ENCODE assay signal across 18 mouse cellular contexts in genomic region chr11:5795290-5795689, GRCm38 (mm10). TPM values are rescaled to one million over a fixed set of nuclear protein-coding genes. Genes with fewer than 3 reads are reported as not detected.
DNase-seq lines count a peak whose midpoint lies in the region; ATAC-seq and TF ChIP-seq lines count a peak whose summit lies in the region.
"Had no signal": no experiment of that assay in that cellular context is flagged by ENCODE, and none has a peak within 500 bp of the region (broad histone marks: within the 10 kb centered on the region; RNA-seq: fewer than 3 reads in every experiment).

No protein-coding gene starts in this region.

- no peak overlapping the region for H3K4me2 ChIP-seq in forebrain, embryonic 11.5 days (ENCODE audit: low read depth, low read length, severe bottlenecking)
- no peak overlapping the region for H3K4me2 ChIP-seq in heart, embryonic 11.5 days
- no peak overlapping the region for H3K4me2 ChIP-seq in heart, embryonic 16.5 days (ENCODE audit: low read depth, low read length)
- H3K4me2 ChIP-seq: embryonic facial prominence, embryonic 15.5 days; hindbrain, embryonic 15.5 days; liver, embryonic 15.5 days; midbrain, embryonic 11.5 days had no signal

- H3K79me3 ChIP-seq in C2C12 (ENCODE audit: low read depth) = no peaks in the 10 kb centered on the region

- H3K9me3 ChIP-seq in forebrain, embryonic 11.5 days (ENCODE audit: control insufficient read depth, low read length) = no peaks in the 10 kb centered on the region
- no peaks in the 10 kb centered on the region for H3K9me3 ChIP-seq in forebrain, embryonic 10.5 days
- no peaks in the 10 kb centered on the region for H3K9me3 ChIP-seq in heart, embryonic 11.5 days (replicated peaks; ENCODE audit: control insufficient read depth, low read length)
- no peaks in the 10 kb centered on the region for H3K9me3 ChIP-seq in heart, embryonic 16.5 days (replicated peaks; ENCODE audit: control insufficient read depth, low read length)
- H3K9me3 ChIP-seq: embryonic facial prominence, embryonic 15.5 days; hindbrain, embryonic 15.5 days; liver, embryonic 15.5 days had no signal

- no peaks in the 10 kb centered on the region for H3K27me3 ChIP-seq in forebrain, embryonic 11.5 days (ENCODE audit: control insufficient read depth, insufficient read depth, low read length)
- H3K27me3 ChIP-seq in forebrain, embryonic 10.5 days (ENCODE audit: poor library complexity, severe bottlenecking) = no peaks in the 10 kb centered on the region
- H3K27me3 ChIP-seq in heart, embryonic 11.5 days (ENCODE audit: control insufficient read depth, insufficient read depth, low read length) = no peaks in the 10 kb centered on the region
- no peaks in the 10 kb centered on the region for H3K27me3 ChIP-seq in C2C12 (ENCODE audit: control insufficient read depth, insufficient read depth, insufficient read length)
- H3K27me3 ChIP-seq in heart, embryonic 16.5 days (ENCODE audit: control insufficient read depth, insufficient read depth, low read length) = no peaks in the 10 kb centered on the region
- H3K27me3 ChIP-seq: embryonic facial prominence, embryonic 15.5 days; hindbrain, embryonic 15.5 days; liver, embryonic 15.5 days had no signal

- H3K79me2 ChIP-seq in C2C12 (ENCODE audit: control insufficient read depth, insufficient read depth) = peaks cover 9% of the 10 kb centered on the region

- no peak overlapping the region for H3K4me3 ChIP-seq in forebrain, embryonic 11.5 days (ENCODE audit: low read depth, low read length)
- H3K4me3 ChIP-seq in forebrain, embryonic 10.5 days = no peak overlapping the region
- no peak overlapping the region for H3K4me3 ChIP-seq in heart, embryonic 11.5 days (ENCODE audit: low read depth, low read length)
- no peak overlapping the region for H3K4me3 ChIP-seq in C2C12 (ENCODE audit: insufficient read depth, poor library complexity, severe bottlenecking)
- no peak overlapping the region for H3K4me3 ChIP-seq in heart, embryonic 16.5 days (ENCODE audit: low read length)
- H3K4me3 ChIP-seq: embryonic facial prominence, embryonic 15.5 days; hindbrain, embryonic 15.5 days; liver, embryonic 15.5 days had no signal

- peaks cover 21% of the 10 kb centered on the region; the same call in 1 of the 2 replicates for H3K36me3 ChIP-seq in forebrain, embryonic 11.5 days (ENCODE audit: control insufficient read depth, insufficient read depth, low read length)
- peaks cover 96% of the 10 kb centered on the region for H3K36me3 ChIP-seq in forebrain, embryonic 10.5 days (replicated peaks)
- H3K36me3 ChIP-seq in heart, embryonic 11.5 days (ENCODE audit: control insufficient read depth, insufficient read depth, low read length) = peaks cover 42% of the 10 kb centered on the region
- peaks cover 71% of the 10 kb centered on the region for H3K36me3 ChIP-seq in C2C12 (ENCODE audit: control insufficient read depth, insufficient read depth)
- H3K36me3 ChIP-seq in heart, embryonic 16.5 days (ENCODE audit: control insufficient read depth, insufficient read depth) = peaks cover 31% of the 10 kb centered on the region

- no peaks in the 10 kb centered on the region for H3K4me1 ChIP-seq in forebrain, embryonic 11.5 days (replicated peaks; ENCODE audit: control insufficient read depth, insufficient read depth, low read length)
- H3K4me1 ChIP-seq in forebrain, embryonic 10.5 days = no peaks in the 10 kb centered on the region
- peaks cover 4% of the 10 kb centered on the region; the same call in 1 of the 2 replicates for H3K4me1 ChIP-seq in heart, embryonic 11.5 days (ENCODE audit: control insufficient read depth, insufficient read depth, low read length)
- H3K4me1 ChIP-seq in heart, embryonic 16.5 days (ENCODE audit: control insufficient read depth, insufficient read depth, low read length) = peaks cover 11% of the 10 kb centered on the region
- H3K4me1 ChIP-seq: embryonic facial prominence, embryonic 15.5 days had no signal

- no peak for TF ChIP-seq CTCF in C2C12 (IDR thresholded peaks at IDR 0.05; ENCODE audit: control insufficient read depth, insufficient read depth, insufficient read length)

- no peak overlapping the region for H3K9ac ChIP-seq in forebrain, embryonic 11.5 days (ENCODE audit: low read length)
- H3K9ac ChIP-seq in heart, embryonic 11.5 days (ENCODE audit: low read depth, low read length) = no peak overlapping the region
- no peak overlapping the region for H3K9ac ChIP-seq in heart, embryonic 16.5 days (ENCODE audit: low read length)
- H3K9ac ChIP-seq: embryonic facial prominence, embryonic 15.5 days; hindbrain, embryonic 15.5 days; liver, embryonic 15.5 days had no signal

- no peak overlapping the region for H3ac ChIP-seq in C2C12 (ENCODE audit: control insufficient read depth, insufficient read length, low read depth)

- DNase-seq in forebrain, embryonic 11.5 days (ENCODE audit: low spot score) = peak; percentile 36
- no peak for DNase-seq in forebrain, embryonic 10.5 days (ENCODE audit: extremely low spot score, low spot score)
- DNase-seq in heart, adult 18-20 months = no peak
- DNase-seq in kidney, postnatal 10 days = no peak
- no peak for DNase-seq in cerebellum, adult 11-12 months

- ATAC-seq in forebrain, embryonic 11.5 days (replicated peaks; ENCODE audit: low FRiP score) = no peak
- no peak for ATAC-seq in heart, embryonic 11.5 days (replicated peaks; ENCODE audit: insufficient number of reproducible peaks, low FRiP score, low TSS enrichment)
- ATAC-seq in heart, embryonic 16.5 days (replicated peaks; ENCODE audit: extremely low read depth, insufficient read depth, low FRiP score) = 0 out of 2 replicates have a peak, but pooled peaks have one; percentile 10
- ATAC-seq: activated CD4-positive, CD25-positive, alpha-beta regulatory T cell, adult 4 months; CD4-positive, CD25-positive, alpha-beta regulatory T cell, adult 4 months; intestine, embryonic 16.5 days had no signal

- WGBS in forebrain, embryonic 11.5 days = 87% methylated on average over 9 of the region's 9 CpGs
- WGBS in forebrain, embryonic 10.5 days = 96% methylated on average over 9 of the region's 9 CpGs
- WGBS in heart, embryonic 11.5 days (ENCODE audit: insufficient replicate concordance) = 84% methylated on average over 9 of the region's 9 CpGs
- 76% methylated on average over 9 of the region's 9 CpGs for WGBS in heart, embryonic 16.5 days

- H3K27ac ChIP-seq in forebrain, embryonic 11.5 days (ENCODE audit: low read depth, low read length) = no peak overlapping the region
- H3K27ac ChIP-seq in forebrain, embryonic 10.5 days = no peak overlapping the region
- peak overlapping the region; percentile 48; the same call in 1 of the 2 replicates for H3K27ac ChIP-seq in heart, embryonic 11.5 days (ENCODE audit: low read depth, low read length)
- H3K27ac ChIP-seq in heart, embryonic 16.5 days (ENCODE audit: low read length) = peak overlapping the region; percentile 85
- H3K27ac ChIP-seq: embryonic facial prominence, embryonic 15.5 days; hindbrain, embryonic 15.5 days; liver, embryonic 15.5 days; stomach, postnatal 0 days had no signal

TF ChIP-seq in C2C12, 6 proteins besides CTCF, POLR2A, EP300 and RAD21:
- TF ChIP-seq FOSL1 (IDR thresholded peaks at IDR 0.05; ENCODE audit: insufficient read depth, low read length, poor library complexity, severe bottlenecking) = no peak
- TF ChIP-seq USF1 (IDR thresholded peaks at IDR 0.05; ENCODE audit: low read depth) = peak; percentile 74
TF ChIP-seq in C2C12: peak in this region for 1.

RNA-seq across cellular contexts. Expression of gene Dbnl, which starts 7.0 kb away (rescaled TPM):
- polyA plus RNA-seq in forebrain, embryonic 11.5 days (2014; fragmentation: Nextera tagmentation; extraction: Ambion mirVana) = 152 and 157 TPM in 2 replicates
- 140 and 141 TPM in 2 replicates for polyA plus RNA-seq in forebrain, embryonic 10.5 days (2016; fragmentation: Nextera tagmentation; extraction: Ambion mirVana)
- polyA plus RNA-seq in heart, embryonic 11.5 days (2014; fragmentation: Nextera tagmentation; extraction: Ambion mirVana) = 88.3 and 90.3 TPM in 2 replicates
- 10 to 100 TPM; 29.3 to 31.6 TPM for total RNA-seq in heart, adult 18-20 months (2021)
- polyA plus RNA-seq in C2C12 (2012; fragmentation: generic; extraction: Trizol) = 91.3 TPM
- polyA plus RNA-seq in heart, embryonic 16.5 days (2015; fragmentation: Nextera tagmentation; extraction: Ambion mirVana) = 82.8 and 86.7 TPM in 2 replicates

RNA-seq across cellular contexts. Expression of gene Pgam2, which starts 8.2 kb away (rescaled TPM):
- 5.3 and 6.5 TPM in 2 replicates for polyA plus RNA-seq in forebrain, embryonic 11.5 days (2014; fragmentation: Nextera tagmentation; extraction: Ambion mirVana)
- 2.8 and 2.9 TPM in 2 replicates for polyA plus RNA-seq in forebrain, embryonic 10.5 days (2016; fragmentation: Nextera tagmentation; extraction: Ambion mirVana)
- polyA plus RNA-seq in heart, embryonic 11.5 days (2014; fragmentation: Nextera tagmentation; extraction: Ambion mirVana) = 761 and 811 TPM in 2 replicates
- total RNA-seq in heart, adult 18-20 months (2021) = 1,000 to 10,000 TPM in 1 of 2 experiments, 100 to 1,000 TPM in 1; 827 to 1,050 TPM
- 3.3 TPM for polyA plus RNA-seq in C2C12 (2012; fragmentation: generic; extraction: Trizol)
- polyA plus RNA-seq in heart, embryonic 16.5 days (2015; fragmentation: Nextera tagmentation; extraction: Ambion mirVana) = 1,049 and 1,143 TPM in 2 replicates
- total RNA-seq: adrenal gland, postnatal 14 days; granulocyte monocyte progenitor cell, adult 5-6 weeks had no signal

RNA-seq across cellular contexts. Expression of gene Urgcp, which starts 33.1 kb away (rescaled TPM):
- 19.1 and 20.1 TPM in 2 replicates for polyA plus RNA-seq in forebrain, embryonic 11.5 days (2014; fragmentation: Nextera tagmentation; extraction: Ambion mirVana)
- 19.3 and 20.3 TPM in 2 replicates for polyA plus RNA-seq in forebrain, embryonic 10.5 days (2016; fragmentation: Nextera tagmentation; extraction: Ambion mirVana)
- 14.2 and 18.7 TPM in 2 replicates for polyA plus RNA-seq in heart, embryonic 11.5 days (2014; fragmentation: Nextera tagmentation; extraction: Ambion mirVana)
- total RNA-seq in heart, adult 18-20 months (2021) = 10 to 100 TPM; 58.9 to 59.4 TPM
- polyA plus RNA-seq in C2C12 (2012; fragmentation: generic; extraction: Trizol) = 22.3 TPM
- polyA plus RNA-seq in heart, embryonic 16.5 days (2015; fragmentation: Nextera tagmentation; extraction: Ambion mirVana) = 39.3 and 42.2 TPM in 2 replicates

RNA-seq across cellular contexts. Expression of gene Polm, which starts 42.5 kb away (rescaled TPM):
- polyA plus RNA-seq in forebrain, embryonic 11.5 days (2014; fragmentation: Nextera tagmentation; extraction: Ambion mirVana) = 8.8 and 8.9 TPM in 2 replicates
- polyA plus RNA-seq in forebrain, embryonic 10.5 days (2016; fragmentation: Nextera tagmentation; extraction: Ambion mirVana) = 10.1 and 10.6 TPM in 2 replicates
- 5.1 and 5.7 TPM in 2 replicates for polyA plus RNA-seq in heart, embryonic 11.5 days (2014; fragmentation: Nextera tagmentation; extraction: Ambion mirVana)
- 1 to 10 TPM; 1.7 to 3.3 TPM for total RNA-seq in heart, adult 18-20 months (2021)
- 6.8 TPM for polyA plus RNA-seq in C2C12 (2012; fragmentation: generic; extraction: Trizol)
- 6.2 and 6.4 TPM in 2 replicates for polyA plus RNA-seq in heart, embryonic 16.5 days (2015; fragmentation: Nextera tagmentation; extraction: Ambion mirVana)

Comparison
In these comparisons a context has a peak if more than half of its experiments do, and no peak if none do; other contexts are left out.
1. H3K27ac ChIP-seq: peak in heart, embryonic 11.5 days (single experiment) and heart, embryonic 16.5 days (single experiment); none in forebrain, embryonic 11.5 days (single experiment) and forebrain, embryonic 10.5 days (single experiment).
2. RNA of gene Pgam2, which starts 8.2 kb away (polyA plus RNA-seq): 1,049 to 1,143 TPM in heart, embryonic 16.5 days and 761 to 811 TPM in heart, embryonic 11.5 days; 5.3 to 6.5 TPM in forebrain, embryonic 11.5 days, 3.3 TPM in C2C12 (single experiment) and 2.8 to 2.9 TPM in forebrain, embryonic 10.5 days; every median in the first group is over 100 times any median in the second.